Mouse (Mus musculus) E14TG2a.4 (cell line): ENCODE results near the gene Magi1.

ENCODE experiments used
- CTCF ChIP-seq: conservative IDR thresholded peaks from 2 replicates; pipeline ENCODE4 v1.5.1; 2014; ENCODE audit warnings: low read length
- NANOG ChIP-seq: IDR thresholded peaks from 2 replicates; pipeline ENCODE4 v1.6.1; 2014; ENCODE audit warnings: borderline replicate concordance, low read length, mixed read lengths
- POU5F1 ChIP-seq: IDR thresholded peaks from 2 replicates; pipeline ENCODE4 v1.6.1; 2014; ENCODE audit warnings: low read length, borderline replicate concordance

DNA sequence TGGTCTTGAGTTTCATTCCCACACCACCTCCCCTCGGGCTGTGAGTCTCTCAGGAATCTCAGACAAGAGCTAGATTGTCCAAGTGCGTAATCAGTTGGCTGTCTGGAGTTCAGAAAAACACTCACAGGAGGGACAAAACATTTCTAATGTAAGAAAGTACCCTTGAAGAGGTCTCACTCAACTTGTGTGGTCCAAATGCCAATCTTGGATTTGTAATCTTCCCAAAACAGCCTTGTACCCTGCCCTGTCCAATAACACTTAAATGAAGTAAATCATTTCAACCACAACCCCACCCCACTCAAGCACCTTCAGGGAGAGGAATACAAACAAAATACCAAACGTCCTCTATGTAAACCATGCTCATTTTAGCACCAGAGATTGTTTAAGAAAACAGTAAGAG is 82.8 kb downstream of the Magi1 start:
- TF ChIP-seq CTCF (no peak), POU5F1 (no peak), NANOG (no peak)
